Mouse (Mus musculus): Measurements from ENCODE around the gene Vrtn.

DNA sequence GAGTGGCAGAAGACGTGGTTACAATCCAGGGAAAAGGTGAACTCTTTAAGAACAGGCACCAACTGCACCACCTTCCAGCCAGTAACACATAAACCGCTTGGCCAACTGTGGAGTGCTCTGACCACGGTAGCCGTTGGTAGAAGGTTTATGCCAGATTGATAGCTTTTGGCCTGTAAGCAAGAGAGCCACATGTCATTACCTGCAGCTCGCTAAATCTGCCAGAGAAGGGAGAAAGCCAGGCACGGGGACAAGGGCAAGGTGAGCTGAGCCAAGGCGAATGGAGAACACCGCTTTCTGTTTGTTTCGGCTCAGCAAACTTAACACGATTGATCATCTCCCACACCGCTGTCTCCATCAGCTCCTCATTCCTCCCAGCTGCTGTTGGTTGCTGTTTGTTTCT lies 48.2 kb downstream of the Vrtn start:
- TF ChIP-seq CTCF (IDR thresholded peaks at IDR 0.05; ENCODE audit: low read depth): no peak
- no peak for TF ChIP-seq EP300 (IDR thresholded peaks at IDR 0.05; ENCODE audit: low read depth)

Data from heart, postnatal 0 days (tissue).